Mouse (Mus musculus) ES-E14 (cell line): ENCODE measurements at regions not wholly inside any gene's neighbourhood (a gene's known extent, or its start where the extent isn't known, plus 50 kb on each side); places are given as distances from the start of the nearest gene placed in this dataset.

Experiments used
- DNase-seq: peaks from one replicate; pipeline ENCODE4 v3.0.0-alpha.2; 2013; ENCODE audit warnings: low read depth, low spot score
- H3K27ac ChIP-seq: 2 replicates; pipeline ENCODE4 v1.5.1; 2012; ENCODE audit warnings: low read depth, mild to moderate bottlenecking, low read length, moderate library complexity, mixed read lengths; ENCODE audit not compliant: poor library complexity, insufficient read depth, severe bottlenecking
- H3K36me3 ChIP-seq: 2 replicates; pipeline ENCODE4 v1.6.1; 2012; ENCODE audit warnings: mild to moderate bottlenecking, low read length, moderate library complexity, mixed read lengths; ENCODE audit not compliant: control insufficient read depth, poor library complexity, insufficient read depth, severe bottlenecking
- H3K4me1 ChIP-seq, 2 experiments: fragments of 150-350 bp in 1 of 2; sonication (generic) in 1 of 2; 2 replicates each; pipeline ENCODE4 v1.6.1; 2012; ENCODE audit warnings: low read length in 2 of 2, mild to moderate bottlenecking in 1 of 2, mixed read lengths in 1 of 2; ENCODE audit not compliant: control insufficient read depth in 2 of 2, insufficient read depth in 2 of 2, poor library complexity in 1 of 2
- H3K4me3 ChIP-seq, 2 experiments: fragments of 150-350 bp in 1 of 2; sonication (generic) in 1 of 2; 2 replicates each; pipeline ENCODE4 v1.5.1; 2012; ENCODE audit warnings: low read length in 2 of 2, low read depth in 1 of 2, mild to moderate bottlenecking in 1 of 2, mixed read lengths in 1 of 2; ENCODE audit not compliant: insufficient read depth in 1 of 2, poor library complexity in 1 of 2, severe bottlenecking in 1 of 2
- H3K9ac ChIP-seq: 2 replicates; pipeline ENCODE4 v1.6.1; 2012; ENCODE audit warnings: low read depth, mild to moderate bottlenecking, low read length, mixed read lengths; ENCODE audit not compliant: poor library complexity, insufficient read depth, severe bottlenecking
- H3K9me3 ChIP-seq: fragments of 150-350 bp; sonication (generic); 2 replicates; pipeline ENCODE4 v1.6.1; 2012; ENCODE audit warnings: low read depth, mild to moderate bottlenecking, low read length; ENCODE audit not compliant: control insufficient read depth, insufficient read depth
- CHD2 ChIP-seq: IDR thresholded peaks from 2 replicates; pipeline ENCODE4 v1.6.1; 2014; ENCODE audit warnings: mild to moderate bottlenecking, low read depth, low read length, inconsistent platforms
- HCFC1 ChIP-seq: IDR thresholded peaks from 2 replicates; pipeline ENCODE4 v1.6.1; 2012; ENCODE audit warnings: low read length, inconsistent platforms, borderline replicate concordance; ENCODE audit not compliant: insufficient read depth
- MAFK ChIP-seq: IDR thresholded peaks from 2 replicates; pipeline ENCODE4 v1.6.1; 2014; ENCODE audit warnings: mild to moderate bottlenecking, low read depth, low read length, inconsistent platforms; ENCODE audit not compliant: insufficient read depth
- ZC3H11A ChIP-seq: IDR thresholded peaks from 2 replicates; pipeline ENCODE4 v1.6.1; 2012; ENCODE audit warnings: low read depth, mild to moderate bottlenecking, inconsistent platforms, low read length, borderline replicate concordance
- ZNF384 ChIP-seq: IDR thresholded peaks from 2 replicates; pipeline ENCODE4 v1.6.1; 2012; ENCODE audit warnings: low read depth, low read length, inconsistent platforms
- in situ Hi-C, 2 experiments: fragments of 600-800 bp; cut with MboI; formaldehyde crosslinking; loops; one replicate each; pipeline ENCODE4 v1.15.1; 2025; ENCODE audit warnings: low sequenced_read_pairs in 2 of 2, inconsistent platforms in 1 of 2; ENCODE audit not compliant: unreplicated experiment in 2 of 2

DNA sequence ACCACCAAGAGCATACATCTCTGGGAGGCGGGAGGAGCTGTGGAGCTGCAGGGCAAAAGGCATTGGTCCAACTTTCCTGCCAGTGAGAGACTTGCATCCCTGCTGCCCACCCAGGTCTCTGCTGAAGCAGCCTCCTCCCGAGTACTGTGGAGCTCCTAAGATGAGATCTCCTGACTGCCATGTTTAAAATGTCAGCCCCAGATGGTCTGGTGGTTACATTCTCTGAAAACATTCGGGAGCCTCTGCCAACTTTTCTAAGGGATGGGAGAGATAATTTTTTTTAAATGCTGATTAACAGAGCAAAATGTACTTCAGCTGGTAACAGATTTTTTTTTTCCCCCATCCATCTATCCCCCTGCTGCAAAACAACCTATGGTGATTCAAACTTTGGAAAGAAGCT, 88.4 kb upstream of the Opcml start:
- no peaks in the 10 kb centered on the region for H3K4me1 ChIP-seq
- no peak overlapping the region for H3K9ac ChIP-seq
- H3K9me3 ChIP-seq = no peaks in the 10 kb centered on the region
- H3K4me3 ChIP-seq = no peak overlapping the region
- no peak for TF ChIP-seq HCFC1
- TF ChIP-seq MAFK = no peak
- no peak for TF ChIP-seq CHD2
- no peak for TF ChIP-seq ZNF384
- TF ChIP-seq ZC3H11A = no peak
- no peak overlapping the region for H3K27ac ChIP-seq
- DNase-seq = no peak
- no peaks in the 10 kb centered on the region for H3K36me3 ChIP-seq
- in situ Hi-C loops = no loop called here

DNA sequence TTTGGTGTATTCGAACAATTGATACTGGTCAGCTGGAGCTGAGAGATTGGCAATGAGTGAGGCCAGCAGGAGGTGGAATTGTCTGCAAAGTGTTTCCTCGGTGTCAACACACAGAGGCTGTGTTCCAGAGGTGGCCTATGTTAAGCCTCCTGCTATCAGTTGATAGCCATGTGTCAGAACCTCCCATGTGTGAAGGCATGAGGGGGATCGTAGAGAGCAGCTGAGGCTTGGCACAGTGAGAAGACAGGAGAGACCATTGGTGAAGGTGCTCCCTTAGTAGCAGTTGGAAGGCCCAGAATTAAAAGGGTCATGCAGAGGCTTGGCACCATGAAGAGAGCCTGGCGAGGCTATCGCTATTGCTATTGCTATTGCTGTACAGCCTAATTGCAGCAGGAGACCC, 86.6 kb upstream of the Opcml start:
- no peaks in the 10 kb centered on the region for H3K36me3 ChIP-seq
- in situ Hi-C loops = no loop called here
- TF ChIP-seq CHD2 = no peak
- no peak for TF ChIP-seq ZC3H11A
- no peak for TF ChIP-seq ZNF384
- no peak for TF ChIP-seq HCFC1
- no peak for TF ChIP-seq MAFK
- H3K4me3 ChIP-seq = no peak overlapping the region
- DNase-seq = no peak
- H3K27ac ChIP-seq = no peak overlapping the region
- no peaks in the 10 kb centered on the region for H3K9me3 ChIP-seq
- H3K9ac ChIP-seq = no peak overlapping the region
- H3K4me1 ChIP-seq = no peaks in the 10 kb centered on the region

DNA sequence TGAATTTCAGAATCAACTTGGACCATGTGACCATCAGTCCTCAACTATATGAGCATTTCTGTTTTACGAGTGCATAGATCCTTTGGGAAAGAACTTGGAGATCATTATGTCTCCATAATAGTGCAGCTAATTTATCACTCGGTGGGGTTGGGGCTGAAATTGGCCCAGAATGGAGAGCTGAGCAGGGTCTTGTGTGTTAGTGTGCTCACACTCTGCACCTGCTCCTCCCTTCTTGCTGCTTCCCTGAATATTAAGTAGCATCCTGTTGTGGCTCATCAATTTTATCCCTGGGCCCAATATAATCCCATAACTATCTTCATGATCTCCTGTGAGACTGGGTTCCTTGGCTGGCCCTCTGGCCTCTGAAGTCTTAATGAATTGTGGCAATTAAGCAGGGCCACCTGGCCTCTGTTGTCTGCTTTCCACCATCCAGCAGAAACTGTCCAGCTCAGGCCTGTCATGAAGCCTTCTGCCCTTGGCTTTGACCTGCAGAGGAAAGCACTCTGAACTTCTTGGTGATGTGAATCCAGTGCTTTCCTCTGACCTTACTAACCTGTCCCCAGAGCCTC, 66.7 kb upstream of the Opcml start:
- in situ Hi-C loops = no loop called here
- H3K9ac ChIP-seq = no peak overlapping the region
- H3K4me3 ChIP-seq = no peak overlapping the region
- H3K36me3 ChIP-seq = no peaks in the 10 kb centered on the region
- no peak overlapping the region for H3K27ac ChIP-seq
- no peaks in the 10 kb centered on the region for H3K4me1 ChIP-seq
- no peak for DNase-seq
- H3K9me3 ChIP-seq = no peaks in the 10 kb centered on the region
- TF ChIP-seq ZNF384 (no peak), MAFK (no peak), HCFC1 (no peak), ZC3H11A (no peak), CHD2 (no peak)

DNA sequence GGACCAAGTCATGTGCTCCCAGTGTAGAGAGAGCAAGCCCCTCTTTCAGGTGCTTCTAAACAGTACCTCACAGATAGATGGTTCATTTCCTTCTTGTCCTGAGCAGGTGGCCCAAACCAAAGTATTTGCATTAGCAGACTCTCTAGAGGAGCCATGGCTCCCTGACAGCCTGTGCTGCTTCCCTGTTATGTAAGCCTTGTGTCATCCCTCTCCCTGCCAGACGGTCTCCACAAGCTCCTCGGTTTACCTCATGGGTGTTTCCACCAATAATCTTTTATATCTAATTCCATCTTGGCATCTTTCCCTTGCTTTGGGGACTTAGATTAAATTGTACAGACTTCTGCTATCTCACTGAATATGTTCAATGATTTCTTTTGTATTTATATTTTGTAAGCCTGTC, 66.0 kb upstream of the Opcml start:
- Histone ChIP-seq H3K4me1 (no peaks in the 10 kb centered on the region), H3K9ac (no peak overlapping the region), H3K9me3 (no peaks in the 10 kb centered on the region), H3K36me3 (no peaks in the 10 kb centered on the region), H3K27ac (no peak overlapping the region), H3K4me3 (no peak overlapping the region)
- in situ Hi-C loops = no loop called here
- TF ChIP-seq HCFC1 (no peak), CHD2 (no peak), ZC3H11A (no peak), ZNF384 (no peak), MAFK (no peak)
- DNase-seq = no peak
